Mouse (Mus musculus) urinary bladder, adult 2 months (tissue): ENCODE measurements around the gene Sema4g. TPM values are rescaled to one million over a fixed set of nuclear protein-coding genes. Genes with fewer than 3 reads are reported as not detected.

Experiments used
- DNase-seq: peaks from one replicate; pipeline ENCODE4 v3.0.0; 2022; ENCODE audit warnings: low spot score
- polyA plus RNA-seq: library from polyadenylated mRNA; depleted of rRNA; stranded (reverse); fragments of >200 nt; gene quantifications from 2 replicates; pipeline ENCODE4 v1.2.3, GENCODE M21; 2012; rRNA removed

The Sema4g gene
- polyA plus RNA-seq, 1 experiment, result 68.4 TPM

- DNase-seq, result no peak
These were observed 59.9 kb downstream of the Sema4g start for GRCm38 (mm10) chr19:45048644-45049365.

DNA sequence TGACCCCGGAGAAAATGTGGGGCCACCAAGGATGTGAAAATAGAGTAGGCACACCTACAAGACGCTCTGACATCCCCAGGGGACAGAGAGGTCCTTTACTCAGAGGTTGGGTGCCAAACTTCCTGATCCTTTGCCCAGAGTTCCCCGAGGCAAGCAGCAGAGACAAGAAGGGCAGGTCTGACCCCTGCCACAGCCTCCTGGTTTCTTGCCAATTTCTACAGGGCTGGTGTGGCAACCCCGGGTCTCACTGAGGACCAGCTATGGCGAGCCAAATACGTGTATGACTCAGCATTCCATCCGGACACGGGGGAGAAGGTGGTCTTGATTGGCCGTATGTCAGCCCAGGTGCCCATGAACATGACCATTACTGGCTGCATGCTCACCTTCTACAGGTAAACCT is 60.6 kb downstream of the Sema4g start:
- DNase-seq, result no peak

Other genes starting within 250 kb of the Sema4g start
- gene Pax2, start 233.1 kb upstream of the Sema4g start, polyA plus RNA-seq, result 0.03 TPM in 1 of 2 replicates, not detected in the other
- gene Slf2, start 58.0 kb upstream of the Sema4g start, polyA plus RNA-seq, result 18.1 and 18.5 TPM in 2 replicates
- 11.1 and 13.9 TPM in 2 replicates for gene Twnk, start 16.6 kb downstream of the Sema4g start, polyA plus RNA-seq
- 54.6 and 64.0 TPM in 2 replicates for gene Mrpl43, start 17.3 kb downstream of the Sema4g start, polyA plus RNA-seq
- 54.3 and 71.9 TPM in 2 replicates for gene Lzts2, start 25.3 kb downstream of the Sema4g start, polyA plus RNA-seq
- gene Pdzd7, start 56.6 kb downstream of the Sema4g start, polyA plus RNA-seq, result 0.99 and 1.1 TPM in 2 replicates
- gene Sfxn3, start 58.4 kb downstream of the Sema4g start, polyA plus RNA-seq, result 46.3 and 51.2 TPM in 2 replicates
- 24.9 and 25.1 TPM in 2 replicates for gene Kazald1, start 86.1 kb downstream of the Sema4g start, polyA plus RNA-seq
- gene Tlx1, start 161.6 kb downstream of the Sema4g start, polyA plus RNA-seq, result not detected in 2 replicates
- 0.03 and 0.11 TPM in 2 replicates for gene Lbx1, start 246.7 kb downstream of the Sema4g start, polyA plus RNA-seq